Mouse (Mus musculus): ENCODE results near the gene Dhx36.

Gene Dhx36

GRCm38 (mm10) chr3:62418387-62419138, 88.2 kb downstream of the Dhx36 start:
- DNase-seq (ENCODE audit: low read depth), result no peak
